Mouse (Mus musculus): ENCODE measurements around the gene Mc3r.

- TF ChIP-seq POLR2A (IDR thresholded peaks at IDR 0.05; ENCODE audit: low read depth, low read length) (no peak), CTCF (conservative IDR thresholded peaks at IDR 0.05; ENCODE audit: insufficient read depth, insufficient read length, low read depth, low read length) (peak; percentile 25; the same call in 1 of the 2 replicates)
Measured at GRCm38 (mm10) chr2:172249336-172249735, 1.0 kb downstream of the Mc3r start.

All from kidney, adult 2 months (tissue).